Mouse (Mus musculus) ES-E14 (cell line): ENCODE results near the gene Olfr849. TPM values are rescaled to one million over a fixed set of nuclear protein-coding genes. Genes with fewer than 3 reads are reported as not detected.

Experiments
- DNase-seq: peaks from one replicate; pipeline ENCODE4 v3.0.0-alpha.2; 2013; ENCODE audit warnings: low read depth, low spot score
- H3K27ac ChIP-seq: 2 replicates; pipeline ENCODE4 v1.5.1; 2012; ENCODE audit warnings: low read depth, mild to moderate bottlenecking, low read length, moderate library complexity, mixed read lengths; ENCODE audit not compliant: poor library complexity, insufficient read depth, severe bottlenecking
- H3K36me3 ChIP-seq: 2 replicates; pipeline ENCODE4 v1.6.1; 2012; ENCODE audit warnings: mild to moderate bottlenecking, low read length, moderate library complexity, mixed read lengths; ENCODE audit not compliant: control insufficient read depth, poor library complexity, insufficient read depth, severe bottlenecking
- H3K4me1 ChIP-seq, 2 experiments: fragments of 150-350 bp in 1 of 2; sonication (generic) in 1 of 2; 2 replicates each; pipeline ENCODE4 v1.6.1; 2012; ENCODE audit warnings: low read length in 2 of 2, mild to moderate bottlenecking in 1 of 2, mixed read lengths in 1 of 2; ENCODE audit not compliant: control insufficient read depth in 2 of 2, insufficient read depth in 2 of 2, poor library complexity in 1 of 2
- H3K4me3 ChIP-seq, 2 experiments: fragments of 150-350 bp in 1 of 2; sonication (generic) in 1 of 2; 2 replicates each; pipeline ENCODE4 v1.5.1; 2012; ENCODE audit warnings: low read length in 2 of 2, low read depth in 1 of 2, mild to moderate bottlenecking in 1 of 2, mixed read lengths in 1 of 2; ENCODE audit not compliant: insufficient read depth in 1 of 2, poor library complexity in 1 of 2, severe bottlenecking in 1 of 2
- H3K9ac ChIP-seq: 2 replicates; pipeline ENCODE4 v1.6.1; 2012; ENCODE audit warnings: low read depth, mild to moderate bottlenecking, low read length, mixed read lengths; ENCODE audit not compliant: poor library complexity, insufficient read depth, severe bottlenecking
- H3K9me3 ChIP-seq: fragments of 150-350 bp; sonication (generic); 2 replicates; pipeline ENCODE4 v1.6.1; 2012; ENCODE audit warnings: low read depth, mild to moderate bottlenecking, low read length; ENCODE audit not compliant: control insufficient read depth, insufficient read depth
- CHD2 ChIP-seq: IDR thresholded peaks from 2 replicates; pipeline ENCODE4 v1.6.1; 2014; ENCODE audit warnings: mild to moderate bottlenecking, low read depth, low read length, inconsistent platforms
- HCFC1 ChIP-seq: IDR thresholded peaks from 2 replicates; pipeline ENCODE4 v1.6.1; 2012; ENCODE audit warnings: low read length, inconsistent platforms, borderline replicate concordance; ENCODE audit not compliant: insufficient read depth
- MAFK ChIP-seq: IDR thresholded peaks from 2 replicates; pipeline ENCODE4 v1.6.1; 2014; ENCODE audit warnings: mild to moderate bottlenecking, low read depth, low read length, inconsistent platforms; ENCODE audit not compliant: insufficient read depth
- ZC3H11A ChIP-seq: IDR thresholded peaks from 2 replicates; pipeline ENCODE4 v1.6.1; 2012; ENCODE audit warnings: low read depth, mild to moderate bottlenecking, inconsistent platforms, low read length, borderline replicate concordance
- ZNF384 ChIP-seq: IDR thresholded peaks from 2 replicates; pipeline ENCODE4 v1.6.1; 2012; ENCODE audit warnings: low read depth, low read length, inconsistent platforms
- in situ Hi-C, 2 experiments: fragments of 600-800 bp; cut with MboI; formaldehyde crosslinking; loops; one replicate each; pipeline ENCODE4 v1.15.1; 2025; ENCODE audit warnings: low sequenced_read_pairs in 2 of 2, inconsistent platforms in 1 of 2; ENCODE audit not compliant: unreplicated experiment in 2 of 2
- total RNA-seq: library from RNA; depleted of rRNA; stranded (reverse); fragments of 300-350 nt; gene quantifications from 2 replicates; pipeline ENCODE4 v1.2.3, GENCODE M21; 2012; rRNA removed

The Olfr849 gene
- total RNA-seq, result not detected in 2 replicates

DNA sequence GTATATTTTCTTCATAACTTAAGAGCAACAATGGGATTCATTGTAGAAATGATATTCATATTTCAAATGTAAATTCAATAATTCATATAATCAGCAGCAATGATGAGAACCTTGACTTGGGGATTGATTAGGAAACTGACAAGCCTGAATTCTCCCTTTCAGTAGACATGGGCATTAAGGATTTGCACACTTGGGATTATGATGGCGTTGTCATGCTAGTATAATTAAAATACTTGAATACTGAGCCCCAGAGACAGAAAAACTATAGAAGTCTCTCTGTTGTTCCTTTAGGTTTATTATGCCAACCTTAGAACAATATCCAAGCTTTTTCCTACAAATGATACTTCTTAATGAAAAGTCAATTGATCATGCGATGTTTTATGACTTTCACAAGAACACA is at the start of gene Olfr849:
TSS of gene Olfr849 (plus strand) at position 301 of the 400 bp plus-strand sequence.
- Histone ChIP-seq H3K9me3 (no peaks in the 10 kb centered on the region), H3K27ac (no peak within 1 kb of the TSS), H3K9ac (no peak within 1 kb of the TSS), H3K4me1 (no peaks in the 10 kb centered on the region), H3K4me3 (no peak within 1 kb of the TSS), H3K36me3 (no peaks in the 10 kb centered on the region)
- TF ChIP-seq ZNF384 (no peak), MAFK (no peak), ZC3H11A (no peak), CHD2 (no peak), HCFC1 (no peak)
- DNase-seq, result no peak
- in situ Hi-C loops, result no loop called here

DNA sequence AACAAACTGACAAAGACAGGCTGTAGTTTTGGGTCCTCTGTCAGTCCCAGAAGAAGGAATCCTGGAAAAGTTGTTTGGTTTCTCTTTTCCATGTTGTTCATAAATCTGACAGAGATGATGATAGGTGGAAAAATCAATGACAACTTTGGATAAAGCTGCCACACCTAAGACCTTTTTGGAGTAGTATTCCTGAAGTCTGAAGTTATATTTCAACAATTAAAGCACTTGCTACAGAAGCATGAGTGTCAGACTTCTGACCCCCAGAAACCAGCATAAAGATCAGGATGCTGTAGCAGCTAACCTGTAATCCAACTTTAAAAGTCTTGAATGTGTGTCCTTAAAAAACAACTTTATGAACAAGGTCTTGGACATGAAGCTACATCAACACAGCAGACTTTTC is 38.1 kb downstream of the Olfr849 start, which contains the start of gene Olfr850:
TSS of gene Olfr850 (minus strand) at position 101 of the 400 bp plus-strand sequence.
- H3K36me3 ChIP-seq, result no peaks in the 10 kb centered on the region
- H3K4me1 ChIP-seq, result no peaks in the 10 kb centered on the region
- in situ Hi-C loops, result no loop called here
- H3K9me3 ChIP-seq, result 0 out of 2 replicates have a peak, but pooled peaks cover under 1% of the 10 kb centered on the region
- no peak for TF ChIP-seq ZNF384
- no peak for TF ChIP-seq HCFC1
- no peak for TF ChIP-seq CHD2
- TF ChIP-seq MAFK, result no peak
- no peak for TF ChIP-seq ZC3H11A
- no peak within 1 kb of the TSS for H3K27ac ChIP-seq
- DNase-seq, result no peak
- H3K9ac ChIP-seq, result no peak within 1 kb of the TSS
- H3K4me3 ChIP-seq, result no peak within 1 kb of the TSS

DNA sequence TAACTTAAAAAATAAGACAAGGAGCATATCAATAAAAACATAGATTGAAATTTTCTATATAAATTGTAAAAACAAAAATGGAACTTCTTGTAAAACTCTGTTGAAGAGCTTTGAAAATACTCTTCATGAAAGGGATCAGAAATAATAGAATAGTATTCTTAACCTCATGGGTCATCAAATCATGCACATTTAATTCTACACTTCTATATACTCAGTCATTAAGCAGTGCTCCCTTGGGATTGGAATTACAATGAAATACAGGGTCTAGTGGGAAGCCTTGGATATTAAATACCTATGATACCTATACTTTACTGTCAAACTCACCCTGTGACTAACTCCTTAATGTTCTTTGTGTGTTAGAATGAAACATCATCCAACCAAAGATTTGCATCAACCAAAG is 52.9 kb downstream of the Olfr849 start, which contains the start of gene Olfr851:
TSS of gene Olfr851 (plus strand) at position 301 of the 400 bp plus-strand sequence.
- H3K36me3 ChIP-seq, result no peaks in the 10 kb centered on the region
- no peak for TF ChIP-seq ZC3H11A
- TF ChIP-seq CHD2, result no peak
- TF ChIP-seq HCFC1, result no peak
- TF ChIP-seq MAFK, result no peak
- TF ChIP-seq ZNF384, result no peak
- H3K4me3 ChIP-seq, result no peak within 1 kb of the TSS
- no peak within 1 kb of the TSS for H3K9ac ChIP-seq
- H3K9me3 ChIP-seq, result no peaks in the 10 kb centered on the region
- in situ Hi-C loops, result no loop called here
- no peak within 1 kb of the TSS for H3K27ac ChIP-seq
- no peak for DNase-seq
- H3K4me1 ChIP-seq, result no peaks in the 10 kb centered on the region

Other genes starting within 250 kb of the Olfr849 start
- not detected in 2 replicates for gene Olfr843, start 188.3 kb upstream of the Olfr849 start, total RNA-seq
- not detected in 2 replicates for gene Olfr844, start 123.9 kb upstream of the Olfr849 start, total RNA-seq
- gene Olfr845, start 103.8 kb upstream of the Olfr849 start, total RNA-seq, result not detected in 2 replicates
- not detected in 2 replicates for gene Olfr846, start 76.3 kb upstream of the Olfr849 start, total RNA-seq
- not detected in 2 replicates for gene Olfr847, start 61.6 kb upstream of the Olfr849 start, total RNA-seq
- not detected in 2 replicates for gene Olfr850, start 38.0 kb downstream of the Olfr849 start, total RNA-seq
- not detected in 2 replicates for gene Olfr851, start 53.0 kb downstream of the Olfr849 start, total RNA-seq
- not detected in 2 replicates for gene Olfr853, start 100.8 kb downstream of the Olfr849 start, total RNA-seq
- not detected in 2 replicates for gene Olfr854, start 127.1 kb downstream of the Olfr849 start, total RNA-seq
- not detected in 2 replicates for gene Olfr855, start 142.4 kb downstream of the Olfr849 start, total RNA-seq
- gene Zfp317, start 181.8 kb downstream of the Olfr849 start, total RNA-seq, result 24.9 and 27.5 TPM in 2 replicates